Mouse (Mus musculus) cortical plate, adult 2 months (tissue): ENCODE measurements around the gene Cfhr1. TPM values are rescaled to one million over a fixed set of nuclear protein-coding genes. Genes with fewer than 3 reads are reported as not detected.

Source experiments
- H3K27ac ChIP-seq: fragments of 200-500 bp; 2 replicates; pipeline ENCODE4 v1.5.1; 2012; ENCODE audit warnings: low read length, control low read depth, inconsistent platforms; ENCODE audit not compliant: insufficient read depth
- H3K4me1 ChIP-seq: fragments of 200-500 bp; 2 replicates; pipeline ENCODE4 v1.6.1; 2011; ENCODE audit warnings: low read length; ENCODE audit not compliant: control insufficient read depth, insufficient read depth
- H3K4me3 ChIP-seq: fragments of 200-500 bp; 2 replicates; pipeline ENCODE4 v1.5.1; 2011; ENCODE audit warnings: mild to moderate bottlenecking, low read length, control low read depth; ENCODE audit not compliant: insufficient read depth
- CTCF ChIP-seq: fragments of 200-500 bp; IDR thresholded peaks from 2 replicates; pipeline ENCODE4 v1.5.1; 2011; ENCODE audit warnings: mild to moderate bottlenecking, control low read depth, low read length; ENCODE audit not compliant: insufficient read depth; ENCODE audit errors: extremely low read depth
- POLR2A ChIP-seq: fragments of 200-500 bp; IDR thresholded peaks from 2 replicates; pipeline ENCODE4 v1.6.1; 2011; ENCODE audit warnings: mild to moderate bottlenecking, low read length, control low read depth; ENCODE audit not compliant: insufficient read depth; ENCODE audit errors: extremely low read depth
- polyA plus RNA-seq: library from polyadenylated mRNA; depleted of rRNA; stranded (reverse); fragments of >200 nt; gene quantifications from 2 replicates; pipeline ENCODE4 v1.2.3, GENCODE M21; 2012; rRNA removed

Cfhr1 gene
- not detected in 2 replicates for polyA plus RNA-seq

- no peaks in the 10 kb centered on the region for H3K4me1 ChIP-seq
- TF ChIP-seq CTCF, result no peak
- TF ChIP-seq POLR2A, result no peak
- no peak within 1 kb of the TSS for H3K27ac ChIP-seq
- no peak within 1 kb of the TSS for H3K4me3 ChIP-seq
Observed at GRCm38 (mm10) chr1:139560024-139560423, at the start of gene Cfhr1. TSS of gene Cfhr1 (minus strand) at chr1:139560272.

GRCm38 (mm10) chr1:139551311-139551710, 8.8 kb downstream of the Cfhr1 start:
- Histone ChIP-seq H3K4me1 (no peaks in the 10 kb centered on the region), H3K4me3 (no peak overlapping the region), H3K27ac (no peak overlapping the region)
- TF ChIP-seq POLR2A (no peak), CTCF (no peak)

GRCm38 (mm10) chr1:139548536-139548935, 11.5 kb downstream of the Cfhr1 start:
- Histone ChIP-seq H3K4me1 (no peaks in the 10 kb centered on the region), H3K4me3 (no peak overlapping the region), H3K27ac (no peak overlapping the region)
- TF ChIP-seq POLR2A, result no peak
- no peak for TF ChIP-seq CTCF

GRCm38 (mm10) chr1:139514556-139514955, 45.5 kb downstream of the Cfhr1 start:
- Histone ChIP-seq H3K4me3 (no peak overlapping the region), H3K4me1 (no peaks in the 10 kb centered on the region), H3K27ac (no peak overlapping the region)
- TF ChIP-seq CTCF, result no peak
- TF ChIP-seq POLR2A, result no peak

- Histone ChIP-seq H3K27ac (no peak within 1 kb of the TSS), H3K4me3 (no peak within 1 kb of the TSS), H3K4me1 (no peaks in the 10 kb centered on the region)
- TF ChIP-seq CTCF, result no peak
- no peak for TF ChIP-seq POLR2A
Observed at GRCm38 (mm10) chr1:139501258-139501752, 58.8 kb downstream of the Cfhr1 start, which contains the start of gene F13b. TSS of gene F13b (plus strand) at chr1:139501702.

- Histone ChIP-seq H3K4me1 (no peaks in the 10 kb centered on the region), H3K4me3 (no peak overlapping the region), H3K27ac (no peak overlapping the region)
- no peak for TF ChIP-seq CTCF
- TF ChIP-seq POLR2A, result no peak
Observed at GRCm38 (mm10) chr1:139499751-139500150, 60.3 kb downstream of the Cfhr1 start.

Other genes with a start within 250 kb of the Cfhr1 start
- 0.13 and 0.21 TPM in 2 replicates for gene Crb1, start 183.2 kb downstream of the Cfhr1 start, polyA plus RNA-seq
- gene Zbtb41, start 138.0 kb downstream of the Cfhr1 start, polyA plus RNA-seq, result 7.0 and 7.6 TPM in 2 replicates
- gene Aspm, start 105.5 kb downstream of the Cfhr1 start, polyA plus RNA-seq, result 0.17 and 0.27 TPM in 2 replicates
- gene F13b, start 58.6 kb downstream of the Cfhr1 start, polyA plus RNA-seq, result not detected in 2 replicates
- not detected in 2 replicates for gene Gm4788, start 221.0 kb upstream of the Cfhr1 start, polyA plus RNA-seq